Mouse (Mus musculus): ENCODE measurements around the gene Scfd2.

GRCm38 (mm10) chr5:74175526-74176270 is 355.9 kb downstream of the Scfd2 start:
- TF ChIP-seq TAL1 (IDR thresholded peaks at IDR 0.05; ENCODE audit: low read length) (no peak), GATA1 (IDR thresholded peaks at IDR 0.05; ENCODE audit: low read length) (no peak)

Data from erythroblast, embryonic 14.5 days (primary cell).